Comparison of ENCODE assay signal across 10 mouse cellular contexts in genomic region chr17:67304831-67305230, GRCm38 (mm10). TPM values are rescaled to one million over a fixed set of nuclear protein-coding genes. Genes with fewer than 3 reads are reported as not detected.
DNase-seq lines count a peak whose midpoint lies in the region; ATAC-seq and TF ChIP-seq lines count a peak whose summit lies in the region.
"Had no signal": no experiment of that assay in that cellular context is flagged by ENCODE, and none has a peak within 500 bp of the region (broad histone marks: within the 10 kb centered on the region; RNA-seq: fewer than 3 reads in every experiment).

No protein-coding gene starts in this region.

- no peaks in the 10 kb centered on the region; the same call in 1 of the 2 replicates for H3K4me1 ChIP-seq in hindbrain, postnatal 0 days (ENCODE audit: insufficient read depth, low read length)
- peaks cover 2% of the 10 kb centered on the region for H3K4me1 ChIP-seq in hindbrain, embryonic 16.5 days (ENCODE audit: control insufficient read depth, insufficient read depth, low read depth, low read length)
- peaks cover 14% of the 10 kb centered on the region; the same call in 1 of the 2 replicates for H3K4me1 ChIP-seq in hindbrain, embryonic 14.5 days (replicated peaks; ENCODE audit: control insufficient read depth, insufficient read depth, low read length)
- H3K4me1 ChIP-seq: liver, embryonic 13.5 days had no signal

- 56% methylated on average over 3 of the region's 3 CpGs for WGBS in hindbrain, postnatal 0 days
- WGBS in hindbrain, embryonic 16.5 days: 63% methylated on average over 3 of the region's 3 CpGs
- 74% methylated on average over 3 of the region's 3 CpGs for WGBS in hindbrain, embryonic 14.5 days

- no peak overlapping the region for H3K4me3 ChIP-seq in hindbrain, postnatal 0 days (ENCODE audit: low read length)
- no peak overlapping the region for H3K4me3 ChIP-seq in hindbrain, embryonic 16.5 days (ENCODE audit: low read length)
- H3K4me3 ChIP-seq in hindbrain, embryonic 14.5 days (replicated peaks; ENCODE audit: low read length): no peak overlapping the region
- H3K4me3 ChIP-seq: embryonic facial prominence, embryonic 12.5 days; liver, embryonic 13.5 days had no signal

- no peak overlapping the region for H3K4me2 ChIP-seq in hindbrain, postnatal 0 days (ENCODE audit: low read depth, low read length)
- no peak overlapping the region for H3K4me2 ChIP-seq in hindbrain, embryonic 16.5 days (ENCODE audit: low read length)
- no peak overlapping the region for H3K4me2 ChIP-seq in hindbrain, embryonic 14.5 days (replicated peaks)
- H3K4me2 ChIP-seq: embryonic facial prominence, embryonic 12.5 days; liver, embryonic 13.5 days had no signal

- peak; percentile 37 for DNase-seq in hindbrain, postnatal 0 days (ENCODE audit: low spot score)
- peak; percentile 83 to 87 for DNase-seq in adrenal gland, postnatal 36 days
- DNase-seq in lung, postnatal 14 days: peak; percentile 70
- no peak for DNase-seq in hindbrain, embryonic 14.5 days (ENCODE audit: low spot score)
- DNase-seq: liver, embryonic 13.5 days had no signal

- TF ChIP-seq CTCF in hindbrain, postnatal 0 days (IDR thresholded peaks at IDR 0.05; ENCODE audit: low read depth): no peak

- H3K27me3 ChIP-seq in hindbrain, postnatal 0 days (ENCODE audit: insufficient read depth, low read length): no peaks in the 10 kb centered on the region
- no peaks in the 10 kb centered on the region for H3K27me3 ChIP-seq in hindbrain, embryonic 16.5 days (replicated peaks; ENCODE audit: control insufficient read depth, insufficient read depth, low read length)
- H3K27me3 ChIP-seq in hindbrain, embryonic 14.5 days (ENCODE audit: control insufficient read depth, insufficient read depth, low read length): no peaks in the 10 kb centered on the region
- H3K27me3 ChIP-seq: embryonic facial prominence, embryonic 12.5 days; liver, embryonic 13.5 days had no signal

- 0 out of 2 replicates have a peak, but pooled peaks have one; percentile 21 for ATAC-seq in hindbrain, postnatal 0 days
- ATAC-seq in hindbrain, embryonic 16.5 days: no peak
- ATAC-seq in hematopoietic stem cell, adult 5-6 weeks (replicated peaks in 1 of 2; ENCODE audit: insufficient read depth in 1 of 2, low FRiP score in 2 of 2, low TSS enrichment in 1 of 2, low read depth in 1 of 2, poor library complexity in 2 of 2, severe bottlenecking in 2 of 2): peak; percentile 51 to 74; a peak in 3 of 4 replicates
- no peak for ATAC-seq in inflammation-experienced regulatory T-cells, adult 6 months
- ATAC-seq in erythroblast, adult 5-6 weeks (replicated peaks; ENCODE audit: low FRiP score, poor library complexity, severe bottlenecking): no peak
- no peak for ATAC-seq in hindbrain, embryonic 14.5 days (ENCODE audit: low FRiP score)

- H3K36me3 ChIP-seq in hindbrain, postnatal 0 days (ENCODE audit: insufficient read depth, low read length): no peaks in the 10 kb centered on the region
- H3K36me3 ChIP-seq in hindbrain, embryonic 16.5 days (ENCODE audit: control insufficient read depth, insufficient read depth, low read length): no peaks in the 10 kb centered on the region
- H3K36me3 ChIP-seq in hindbrain, embryonic 14.5 days (replicated peaks; ENCODE audit: control insufficient read depth, insufficient read depth): no peaks in the 10 kb centered on the region
- H3K36me3 ChIP-seq: embryonic facial prominence, embryonic 12.5 days; liver, embryonic 13.5 days had no signal

- no peaks in the 10 kb centered on the region for H3K9me3 ChIP-seq in hindbrain, postnatal 0 days (ENCODE audit: low read length)
- H3K9me3 ChIP-seq in hindbrain, embryonic 16.5 days (ENCODE audit: control insufficient read depth, low read length): no peaks in the 10 kb centered on the region
- H3K9me3 ChIP-seq in hindbrain, embryonic 14.5 days (ENCODE audit: control insufficient read depth, low read length): no peaks in the 10 kb centered on the region
- H3K9me3 ChIP-seq: embryonic facial prominence, embryonic 12.5 days; liver, embryonic 13.5 days had no signal

- no peak overlapping the region for H3K27ac ChIP-seq in hindbrain, postnatal 0 days
- H3K27ac ChIP-seq in hindbrain, embryonic 16.5 days (ENCODE audit: low read depth, low read length): no peak overlapping the region
- no peak overlapping the region for H3K27ac ChIP-seq in hindbrain, embryonic 14.5 days
- H3K27ac ChIP-seq: embryonic facial prominence, embryonic 12.5 days; liver, embryonic 13.5 days had no signal

- no peak overlapping the region for H3K9ac ChIP-seq in hindbrain, postnatal 0 days (replicated peaks; ENCODE audit: low read length)
- no peak overlapping the region for H3K9ac ChIP-seq in hindbrain, embryonic 16.5 days (ENCODE audit: low read depth, low read length)
- no peak overlapping the region for H3K9ac ChIP-seq in hindbrain, embryonic 14.5 days
- H3K9ac ChIP-seq: embryonic facial prominence, embryonic 12.5 days; liver, embryonic 13.5 days had no signal

RNA-seq across cellular contexts. Expression of gene Ptprm, which starts 49.4 kb away (rescaled TPM):
- total RNA-seq in hindbrain, postnatal 0 days (2014; rRNA removed): 52.4 and 63.6 TPM in 2 replicates
- 19.3 and 19.9 TPM in 2 replicates for polyA plus RNA-seq in hindbrain, postnatal 0 days (2015; fragmentation: Nextera tagmentation; extraction: Ambion mirVana)
- 19.9 and 25.1 TPM in 2 replicates for polyA plus RNA-seq in hindbrain, embryonic 16.5 days (2015; fragmentation: Nextera tagmentation; extraction: Ambion mirVana)
- 10 to 100 TPM; 29.3 to 34.4 TPM for total RNA-seq in adrenal gland, postnatal 36 days (2021)
- not detected in 2 replicates for total RNA-seq in hematopoietic stem cell, adult 5-6 weeks (2017)
- not detected for polyA plus RNA-seq in inflammation-experienced regulatory T-cells, adult 6 months (2017; shearing (Covaris generic))
- total RNA-seq in erythroblast, adult 5-6 weeks (2015; ENCODE audit: low replicate concordance): 0.19 and 0.42 TPM in 2 replicates
- 0.60 and 0.84 TPM in 2 replicates for total RNA-seq in erythroblast, adult 5-6 weeks (2017; ENCODE audit: low replicate concordance)
- 31.4 TPM in 2 replicates for polyA plus RNA-seq in hindbrain, embryonic 14.5 days (2014; fragmentation: Nextera tagmentation; extraction: Ambion mirVana)

Comparison
In these comparisons a context has a peak if more than half of its experiments do, and no peak if none do; other contexts are left out.
1. ATAC-seq: peak in hindbrain, postnatal 0 days (single experiment) and hematopoietic stem cell, adult 5-6 weeks (2 of 2); none in hindbrain, embryonic 16.5 days (single experiment), inflammation-experienced regulatory T-cells, adult 6 months (single experiment), erythroblast, adult 5-6 weeks (single experiment) and hindbrain, embryonic 14.5 days (single experiment).
2. RNA of gene Ptprm, which starts 49.4 kb away (total RNA-seq): 52.4 to 63.6 TPM in hindbrain, postnatal 0 days and 29.3 to 34.4 TPM in adrenal gland, postnatal 36 days; 0.19 to 0.84 TPM in erythroblast, adult 5-6 weeks and not detected in hematopoietic stem cell, adult 5-6 weeks; every median in the first group is over 10 times any median in the second.